Mouse (Mus musculus) forebrain, embryonic 11.5 days (tissue): Measurements from ENCODE around the gene Ppp1r12a. TPM values are rescaled to one million over a fixed set of nuclear protein-coding genes. Genes with fewer than 3 reads are reported as not detected.
A peak's percentile ranks its signal among the peaks of the same experiment; 100 is the strongest.

Experiments used
- ATAC-seq: fragments of 200-750 bp; cut with Nextera tagmentation; replicated peaks from 2 replicates; pipeline ENCODE4 v1.8.0; 2017; ENCODE audit warnings: moderate TSS enrichment; ENCODE audit not compliant: low FRiP score
- DNase-seq: peaks from one replicate; pipeline ENCODE4 v3.0.0-alpha.2; 2017; ENCODE audit warnings: low spot score
- H3K27ac ChIP-seq: fragments of 300-500 bp; sonication (generic); 2 replicates; pipeline ENCODE4 v1.5.1; 2014; ENCODE audit warnings: low read depth, low read length
- H3K27me3 ChIP-seq: fragments of 300-500 bp; sonication (generic); 2 replicates; pipeline ENCODE4 v1.6.1; 2014; ENCODE audit warnings: mild to moderate bottlenecking, low read length, mixed read lengths; ENCODE audit not compliant: control insufficient read depth, insufficient read depth
- H3K36me3 ChIP-seq: fragments of 300-500 bp; sonication (generic); 2 replicates; pipeline ENCODE4 v1.6.1; 2014; ENCODE audit warnings: mild to moderate bottlenecking, low read length, moderate library complexity, mixed read lengths; ENCODE audit not compliant: control insufficient read depth, insufficient read depth
- H3K4me1 ChIP-seq: fragments of 300-500 bp; sonication (generic); replicated peaks from 2 replicates; pipeline ENCODE4 v1.6.1; 2014; ENCODE audit warnings: low read length, mixed read lengths; ENCODE audit not compliant: control insufficient read depth, insufficient read depth
- H3K4me2 ChIP-seq: fragments of 300-500 bp; sonication (generic); 2 replicates; pipeline ENCODE4 v1.6.1; 2014; ENCODE audit warnings: low read depth, mild to moderate bottlenecking, low read length, moderate library complexity, mixed read lengths; ENCODE audit not compliant: severe bottlenecking
- H3K4me3 ChIP-seq: fragments of 300-500 bp; sonication (generic); 2 replicates; pipeline ENCODE4 v1.5.1; 2014; ENCODE audit warnings: low read depth, low read length
- H3K9ac ChIP-seq: fragments of 300-500 bp; sonication (generic); 2 replicates; pipeline ENCODE4 v1.6.1; 2014; ENCODE audit warnings: low read length
- H3K9me3 ChIP-seq: fragments of 300-500 bp; sonication (generic); 2 replicates; pipeline ENCODE4 v1.6.1; 2016; ENCODE audit warnings: low read length, mixed read lengths; ENCODE audit not compliant: control insufficient read depth
- WGBS: fragments of 180-500 bp; shearing (Covaris S2); extraction: QIAGEN DNeasy Blood & Tissue Kit; methylation state at CpG from one replicate; pipeline ENCODE4 v1.1.7; 2014; 5-methylcytosine and 5-hydroxymethylcytosine counted together
- polyA plus RNA-seq: library from polyadenylated mRNA; unstranded; fragments of >200 nt; fragmentation: Nextera tagmentation; extraction: Ambion mirVana; gene quantifications from 2 replicates; pipeline ENCODE4 v1.2.1, GENCODE M21; 2014

The Ppp1r12a gene
- 76.2 and 80.7 TPM in 2 replicates for polyA plus RNA-seq

GRCm38 (mm10) chr10:108161261-108162256 is at the start of gene Ppp1r12a:
Gene Ppp1r12a, plus strand, starts transcription at chr10:108162193.
- Histone ChIP-seq H3K4me3 (peak within 1 kb of the TSS; percentile 99), H3K4me1 (peaks cover 5% of the 10 kb centered on the region), H3K4me2 (peak within 1 kb of the TSS; percentile 74), H3K36me3 (no peaks in the 10 kb centered on the region), H3K9ac (peak within 1 kb of the TSS; percentile 98), H3K27me3 (no peaks in the 10 kb centered on the region), H3K27ac (peak within 1 kb of the TSS; percentile 98), H3K9me3 (no peaks in the 10 kb centered on the region)
- under 1% methylated on average over 80 of the region's 89 CpGs for WGBS
- peak; percentile 97 for DNase-seq
- peak; percentile 97 for ATAC-seq

- peak; percentile 42; the same call in 1 of the 2 replicates for ATAC-seq
- Histone ChIP-seq H3K27ac (no peak overlapping the region), H3K9ac (no peak overlapping the region)
Observed at GRCm38 (mm10) chr10:108113361-108114237, 48.4 kb upstream of the Ppp1r12a start.

GRCm38 (mm10) chr10:108118200-108119163 is 43.5 kb upstream of the Ppp1r12a start:
- Histone ChIP-seq H3K4me1 (no peaks in the 10 kb centered on the region), H3K27me3 (no peaks in the 10 kb centered on the region), H3K4me2 (no peak overlapping the region), H3K27ac (no peak overlapping the region), H3K9me3 (no peaks in the 10 kb centered on the region), H3K4me3 (no peak overlapping the region), H3K36me3 (no peaks in the 10 kb centered on the region), H3K9ac (no peak overlapping the region)
- DNase-seq: no peak
- 86% methylated on average over 13 of the region's 13 CpGs for WGBS
- ATAC-seq: no peak

More at GRCm38 (mm10) chr10:108113361-108114237, 48.4 kb upstream of the Ppp1r12a start:
- Histone ChIP-seq H3K4me2 (peak overlapping the region; percentile 2; the same call in 1 of the 2 replicates), H3K9me3 (no peaks in the 10 kb centered on the region), H3K36me3 (no peaks in the 10 kb centered on the region), H3K4me3 (no peak overlapping the region), H3K27me3 (no peaks in the 10 kb centered on the region), H3K4me1 (no peaks in the 10 kb centered on the region)
- DNase-seq: peak; percentile 53
- 53% methylated on average over 17 of the region's 17 CpGs for WGBS

- DNase-seq: no peak
- Histone ChIP-seq H3K27ac (no peak overlapping the region), H3K36me3 (no peaks in the 10 kb centered on the region), H3K27me3 (no peaks in the 10 kb centered on the region), H3K9me3 (no peaks in the 10 kb centered on the region), H3K4me2 (no peak overlapping the region), H3K4me1 (no peaks in the 10 kb centered on the region), H3K9ac (no peak overlapping the region), H3K4me3 (no peak overlapping the region)
- 83% methylated on average over 1 of the region's 1 CpGs for WGBS
- ATAC-seq: no peak
Observed at GRCm38 (mm10) chr10:108119416-108119815, 42.6 kb upstream of the Ppp1r12a start.

GRCm38 (mm10) chr10:108124934-108125599 is 36.9 kb upstream of the Ppp1r12a start:
- H3K36me3 ChIP-seq: no peaks in the 10 kb centered on the region
- WGBS: 91% methylated on average over 3 of the region's 3 CpGs

GRCm38 (mm10) chr10:108129167-108129566 is 32.8 kb upstream of the Ppp1r12a start:
- no peak for DNase-seq
- H3K9ac ChIP-seq: no peak overlapping the region
- H3K4me3 ChIP-seq: no peak overlapping the region
- H3K36me3 ChIP-seq: no peaks in the 10 kb centered on the region
- H3K4me2 ChIP-seq: no peak overlapping the region
- H3K9me3 ChIP-seq: no peaks in the 10 kb centered on the region
- 92% methylated on average over 3 of the region's 3 CpGs for WGBS
- no peaks in the 10 kb centered on the region for H3K27me3 ChIP-seq
- no peaks in the 10 kb centered on the region for H3K4me1 ChIP-seq
- H3K27ac ChIP-seq: no peak overlapping the region
- no peak for ATAC-seq

More at GRCm38 (mm10) chr10:108124934-108125599, 36.9 kb upstream of the Ppp1r12a start:
- H3K27me3 ChIP-seq: no peaks in the 10 kb centered on the region
- H3K9me3 ChIP-seq: no peaks in the 10 kb centered on the region
- DNase-seq (no peak), ATAC-seq (no peak)
- H3K4me3 ChIP-seq: no peak overlapping the region
- H3K4me1 ChIP-seq: no peaks in the 10 kb centered on the region
- H3K9ac ChIP-seq: no peak overlapping the region
- no peak overlapping the region for H3K27ac ChIP-seq
- no peak overlapping the region for H3K4me2 ChIP-seq

- Histone ChIP-seq H3K9ac (no peak overlapping the region), H3K27me3 (no peaks in the 10 kb centered on the region), H3K4me3 (no peak overlapping the region), H3K4me2 (no peak overlapping the region), H3K9me3 (no peaks in the 10 kb centered on the region), H3K27ac (no peak overlapping the region), H3K4me1 (no peaks in the 10 kb centered on the region), H3K36me3 (no peaks in the 10 kb centered on the region)
- 92% methylated on average over 6 of the region's 6 CpGs for WGBS
- no peak for ATAC-seq
- no peak for DNase-seq
Observed at GRCm38 (mm10) chr10:108131858-108132257, 30.1 kb upstream of the Ppp1r12a start.
